Mouse (Mus musculus) testis, adult 2 months (tissue): ENCODE data around the gene Nipal3.

Experiments used
- CTCF ChIP-seq: fragments of 200-500 bp; IDR thresholded peaks from 2 replicates; pipeline ENCODE4 v1.5.1; 2012; ENCODE audit warnings: low read depth, mild to moderate bottlenecking, inconsistent platforms, low read length, moderate library complexity; ENCODE audit not compliant: control insufficient read depth, insufficient read depth, insufficient replicate concordance
- POLR2A ChIP-seq: fragments of 200-500 bp; IDR thresholded peaks from 2 replicates; pipeline ENCODE4 v1.6.1; 2012; ENCODE audit warnings: low read depth, mild to moderate bottlenecking, inconsistent platforms, low read length, moderate library complexity; ENCODE audit not compliant: control insufficient read depth

GRCm38 (mm10) chr4:135416367-135416766, 78.5 kb downstream of the Nipal3 start:
- TF ChIP-seq CTCF (no peak), POLR2A (no peak)
